Mouse (Mus musculus): ENCODE measurements around the gene Lifr. TPM values are rescaled to one million over a fixed set of nuclear protein-coding genes. Genes with fewer than 3 reads are reported as not detected.

Gene Lifr
- total RNA-seq, 2 experiments from 2014 or later: 48.4 to 55.9 TPM

DNA sequence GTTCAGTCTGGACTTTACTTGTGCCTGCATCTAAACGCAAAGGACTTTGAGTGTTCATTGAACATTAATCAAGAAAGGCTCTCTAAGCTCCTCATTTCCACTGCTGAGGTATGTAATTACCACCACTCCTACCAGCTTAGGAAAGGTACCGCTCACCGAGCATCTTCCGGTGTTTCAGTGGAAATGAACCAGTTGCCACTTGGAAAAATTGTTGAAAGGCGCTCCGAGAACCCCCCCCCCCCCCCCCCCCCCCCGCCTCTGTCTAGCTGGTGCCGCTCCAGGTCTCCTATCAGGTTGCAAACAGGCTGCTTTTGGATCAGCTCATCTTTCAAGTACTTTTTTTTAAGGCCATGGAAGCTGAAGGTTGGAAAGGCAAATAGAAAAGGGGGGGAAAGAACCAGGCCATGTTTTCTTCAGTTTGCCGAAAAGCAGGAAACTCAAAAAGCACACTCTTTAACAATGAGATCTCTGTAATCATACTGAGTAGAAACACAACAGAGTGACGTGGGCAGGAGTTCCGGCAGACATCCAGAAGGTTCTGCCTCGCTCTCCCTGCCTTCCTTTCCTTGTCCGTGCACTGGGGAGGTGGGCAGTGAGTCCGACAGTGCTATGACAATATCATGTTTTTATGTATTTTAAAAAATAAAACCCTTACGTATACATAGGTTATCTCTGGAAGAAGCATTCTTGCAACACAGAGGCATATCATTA is 9.3 kb upstream of the Lifr start:
- DNase-seq: peak; percentile 21

DNA sequence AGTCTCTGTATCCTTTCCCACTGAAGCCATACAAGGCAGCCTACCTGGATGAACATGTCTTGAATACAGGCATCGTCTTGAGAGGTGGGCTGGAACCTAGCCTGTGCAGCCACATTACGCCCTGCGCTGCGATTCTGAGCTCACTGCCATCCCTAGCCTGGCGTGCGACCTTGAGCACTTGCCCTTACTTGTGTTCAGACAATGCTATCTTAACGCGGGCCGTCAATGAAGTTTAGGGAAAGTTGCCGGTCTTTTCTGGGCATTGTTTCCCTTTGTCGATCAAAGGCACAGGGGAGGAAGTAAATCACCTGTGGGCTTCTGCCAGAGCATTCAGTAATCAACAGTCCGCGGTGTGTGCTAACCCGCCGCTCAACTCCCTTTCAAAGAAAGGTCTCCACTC is 8.6 kb upstream of the Lifr start:
- no peak for DNase-seq

DNA sequence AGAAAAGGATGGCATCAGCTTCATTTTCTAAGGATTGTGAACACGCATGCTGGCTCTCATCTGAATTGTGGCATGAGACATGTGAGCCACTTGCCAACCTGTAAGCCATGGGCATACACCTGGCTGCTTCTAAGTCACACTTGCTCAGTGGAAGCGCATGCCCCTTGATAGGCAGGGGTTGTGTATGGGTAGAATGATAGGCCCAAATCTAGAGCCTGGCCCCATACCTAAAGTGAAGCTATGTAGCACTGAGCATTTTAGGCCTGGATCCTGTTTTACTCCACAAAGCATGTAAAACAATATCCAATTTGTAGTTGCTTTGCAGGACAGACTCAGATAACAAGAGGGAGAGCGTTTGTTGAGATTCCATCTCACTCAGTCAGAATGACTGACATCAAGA is 7.5 kb upstream of the Lifr start:
- no peak for DNase-seq

DNA sequence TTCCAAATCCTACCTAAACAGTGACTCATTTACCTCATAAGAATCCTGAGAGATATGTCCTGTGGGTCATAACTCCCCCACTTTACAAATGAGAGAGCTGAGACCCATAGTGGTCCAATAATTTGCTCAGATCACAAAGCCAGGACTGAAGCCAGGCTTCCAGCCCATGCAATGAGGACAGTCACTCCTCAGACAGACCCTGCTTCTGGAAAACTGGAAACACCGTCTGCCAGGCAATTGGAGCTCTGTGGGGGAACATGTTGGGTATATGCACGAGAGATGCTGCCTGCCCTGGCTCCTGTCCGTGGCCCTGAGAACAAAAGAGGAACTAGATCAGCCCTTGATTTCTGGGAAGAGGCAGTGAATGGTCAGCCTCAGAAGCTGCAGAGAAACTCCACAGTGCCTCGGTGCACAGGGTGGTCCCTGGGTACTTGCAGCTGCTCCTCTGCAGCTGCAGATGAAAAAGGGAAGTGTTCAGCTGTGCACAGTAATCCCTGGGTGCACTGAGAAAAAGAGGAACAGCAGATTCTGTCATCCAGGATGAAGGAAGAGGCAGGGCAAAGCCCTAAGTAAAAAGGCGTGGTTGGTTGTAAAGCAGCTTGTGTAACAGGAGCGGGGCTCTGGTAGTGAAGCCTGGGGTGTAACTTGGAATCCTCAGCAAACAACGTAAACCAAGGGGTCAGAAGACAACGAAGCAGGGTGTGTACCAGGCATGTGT is 5.5 kb upstream of the Lifr start:
- DNase-seq: no peak

GRCm38 (mm10) chr15:7088691-7089090 is 1.7 kb upstream of the Lifr start:
- no peak for DNase-seq

DNA sequence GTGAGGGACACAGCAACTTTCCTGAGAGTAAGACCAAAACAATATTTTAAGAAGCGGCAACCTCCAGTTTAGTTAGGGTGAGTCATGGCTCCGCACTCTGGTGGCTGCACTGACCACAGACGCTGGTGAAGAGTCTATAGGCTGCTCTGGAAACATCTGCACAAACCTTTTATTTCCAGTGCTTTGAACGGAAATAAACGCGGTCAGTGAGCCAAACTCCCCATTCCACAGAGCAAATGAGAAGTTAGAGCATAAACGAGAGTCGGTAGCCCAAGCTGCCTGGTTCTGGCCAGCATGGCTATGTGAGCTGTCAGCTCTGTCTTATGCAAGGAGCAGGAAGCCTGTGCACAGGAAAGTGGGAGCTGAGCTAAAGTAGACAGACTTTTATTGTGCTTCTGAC is 1.9 kb downstream of the Lifr start:
- DNase-seq: no peak

GRCm38 (mm10) chr15:7099406-7099805 is 9.0 kb downstream of the Lifr start:
- no peak for DNase-seq

DNA sequence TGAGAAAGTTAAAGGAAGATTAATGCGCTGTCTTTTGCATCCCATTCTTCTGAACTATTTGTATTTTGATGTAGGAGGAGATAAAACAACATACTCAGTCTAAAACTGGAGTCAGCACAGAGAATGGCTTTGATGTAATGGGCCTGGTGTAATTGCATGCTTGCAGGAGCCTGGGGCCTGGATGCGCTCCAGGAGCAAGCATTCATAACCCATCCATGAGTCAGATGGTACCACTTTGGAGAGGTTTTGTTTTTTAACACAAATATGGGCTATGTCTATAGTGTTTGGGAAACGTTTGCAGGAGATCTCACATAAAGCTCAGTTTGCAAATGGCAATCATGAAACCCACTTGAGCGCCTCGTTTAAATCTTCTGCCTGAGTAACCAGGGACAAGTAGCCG is 9.8 kb downstream of the Lifr start:
- no peak for DNase-seq

GRCm38 (mm10) chr15:7103051-7103450 is 12.6 kb downstream of the Lifr start:
- no peak for DNase-seq

DNA sequence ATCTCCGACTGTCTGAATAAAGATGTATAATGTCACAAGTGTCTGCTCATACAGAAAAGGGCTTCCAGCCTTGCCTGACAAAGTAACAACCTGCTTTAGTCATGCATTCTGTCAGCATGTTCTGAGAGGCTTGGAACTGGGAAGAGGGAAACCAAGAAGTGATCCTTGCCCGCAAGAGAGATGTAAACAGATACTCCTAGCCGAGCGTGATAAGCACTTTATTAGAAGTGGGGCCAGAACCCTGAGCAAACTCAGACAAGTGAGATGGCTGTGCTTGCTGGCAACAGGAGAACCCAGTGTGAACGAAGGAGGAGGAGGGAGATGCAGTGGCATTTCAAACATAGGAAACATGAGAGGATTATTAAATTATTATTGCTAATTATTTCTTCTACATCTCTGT is 14.8 kb downstream of the Lifr start:
- no peak for DNase-seq

DNA sequence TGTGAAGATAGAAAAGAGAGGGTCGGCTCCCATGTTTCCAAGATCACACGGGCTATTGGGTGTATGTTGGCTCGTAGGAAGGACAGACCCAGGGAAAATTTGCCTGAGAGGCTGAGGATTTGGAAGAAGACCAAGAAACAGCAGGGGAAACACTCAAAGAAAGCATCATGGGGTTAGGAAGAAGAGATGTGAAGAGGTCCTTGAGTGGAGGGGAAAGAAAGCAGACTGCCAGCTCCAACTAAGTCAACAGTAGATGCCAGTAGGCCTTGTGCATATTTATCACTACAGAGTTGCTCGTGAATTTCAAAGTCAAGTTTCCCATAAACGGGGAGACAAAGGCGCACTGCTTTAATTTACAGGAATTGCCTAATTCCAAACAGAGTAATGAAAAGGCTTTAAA is 17.7 kb downstream of the Lifr start:
- no peak for DNase-seq

GRCm38 (mm10) chr15:7112227-7112907 is 22.0 kb downstream of the Lifr start:
- no peak for DNase-seq

GRCm38 (mm10) chr15:7113906-7114305 is 23.5 kb downstream of the Lifr start:
- DNase-seq: no peak

DNA sequence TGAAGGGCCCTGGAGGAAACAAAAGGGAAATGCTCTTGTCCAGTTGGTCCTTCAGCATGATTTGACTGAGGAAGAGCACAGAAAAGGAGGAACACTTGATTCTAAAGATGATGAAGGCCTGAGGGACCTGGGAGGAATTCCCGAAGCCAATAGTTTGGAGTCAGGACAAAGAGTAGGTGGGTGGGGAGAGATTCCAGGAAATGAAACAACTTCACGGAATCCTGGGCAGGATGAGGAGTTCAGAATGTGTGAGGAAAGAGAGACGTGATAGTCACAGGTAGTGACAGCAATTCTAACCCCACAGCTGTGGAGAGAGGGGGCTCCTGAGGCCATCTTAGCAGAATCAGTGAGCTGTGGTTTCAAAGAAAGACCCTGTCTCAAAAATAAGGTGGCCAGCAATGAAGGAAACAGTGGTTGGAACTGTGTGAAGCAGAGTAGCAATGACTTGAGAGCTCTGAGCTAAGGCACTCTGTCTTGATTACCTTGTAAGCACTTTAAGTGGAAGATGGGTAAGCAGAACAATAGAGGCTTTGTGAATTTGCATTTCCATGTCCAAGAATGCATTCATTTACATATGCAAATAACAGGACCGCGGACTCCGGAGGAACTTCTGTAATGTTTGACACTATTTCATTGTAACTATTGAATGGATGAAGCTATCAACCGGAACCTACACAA is 25.1 kb downstream of the Lifr start:
- DNase-seq: no peak

- no peak for DNase-seq
These were observed 25.8 kb downstream of the Lifr start for GRCm38 (mm10) chr15:7116216-7116615.

GRCm38 (mm10) chr15:7116699-7117098 is 26.3 kb downstream of the Lifr start:
- no peak for DNase-seq

DNA sequence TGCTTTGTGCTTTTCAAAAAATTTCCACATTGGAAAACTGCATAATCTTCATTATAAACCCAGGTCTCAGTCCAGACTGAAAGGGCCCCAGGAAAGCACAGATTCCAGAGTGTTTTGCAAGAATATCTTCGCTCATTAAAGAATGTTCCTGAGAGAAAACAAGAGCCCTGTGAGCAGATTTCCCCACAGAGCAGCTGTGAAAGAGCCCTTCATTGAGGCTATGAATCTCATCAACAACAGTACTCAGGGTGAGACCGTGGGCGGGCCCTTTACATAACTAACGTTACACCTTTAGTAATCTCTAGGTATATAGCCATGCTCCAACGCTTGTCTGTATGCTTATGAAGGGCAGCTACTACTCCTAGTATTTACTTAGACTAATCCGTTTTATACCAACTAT is 27.5 kb downstream of the Lifr start:
- no peak for DNase-seq

GRCm38 (mm10) chr15:7118849-7119248 is 28.4 kb downstream of the Lifr start:
- DNase-seq: peak; percentile 55

DNA sequence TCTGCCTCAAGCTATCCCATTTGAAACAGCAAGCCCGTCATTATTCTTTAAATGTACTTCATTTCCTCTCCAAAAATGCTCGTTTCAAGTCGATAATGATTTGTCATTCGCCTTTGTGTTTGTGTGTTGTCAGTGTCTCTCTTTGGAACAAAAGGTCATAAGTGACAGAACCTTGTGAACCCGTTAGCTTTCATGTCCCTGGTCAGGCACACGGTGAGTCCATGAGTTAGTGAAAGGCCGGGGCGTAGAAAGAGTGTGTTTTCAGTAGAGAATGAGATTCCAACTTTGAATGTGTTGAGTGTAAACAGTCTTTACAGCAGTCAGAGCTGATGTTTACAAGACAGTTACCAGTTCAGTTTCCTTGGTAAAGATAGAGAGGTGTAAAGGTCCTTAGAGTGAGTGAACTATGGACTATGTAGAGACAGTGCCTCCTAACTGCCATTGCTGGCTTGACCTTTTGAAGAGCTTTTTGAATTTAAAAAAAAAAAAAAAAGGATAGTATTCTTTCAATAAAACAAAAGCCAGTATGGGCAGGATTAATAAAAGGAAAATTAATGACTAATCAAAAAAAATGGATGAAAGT is 29.6 kb downstream of the Lifr start:
- DNase-seq: no peak

GRCm38 (mm10) chr15:7123781-7124450 is 33.5 kb downstream of the Lifr start:
- no peak for DNase-seq

DNA sequence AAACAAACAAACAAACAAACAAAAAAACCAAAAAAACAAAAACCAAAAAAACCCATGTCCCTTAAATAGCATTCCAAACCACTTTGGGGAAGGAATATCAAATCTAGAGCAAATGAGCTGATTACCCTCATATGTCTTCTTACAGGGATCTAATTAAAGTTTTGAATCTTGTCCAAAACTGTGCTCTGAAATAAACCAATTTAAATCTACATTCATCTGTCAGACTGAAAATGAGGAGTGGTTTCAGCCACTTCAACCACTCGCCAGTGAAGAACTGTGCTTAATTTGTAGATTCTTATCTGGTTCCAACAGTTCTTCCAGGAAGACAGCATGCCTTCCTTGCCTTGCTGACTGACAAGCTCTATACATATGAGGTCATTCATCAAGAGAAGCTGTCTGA is 35.8 kb downstream of the Lifr start:
- no peak for DNase-seq

DNA sequence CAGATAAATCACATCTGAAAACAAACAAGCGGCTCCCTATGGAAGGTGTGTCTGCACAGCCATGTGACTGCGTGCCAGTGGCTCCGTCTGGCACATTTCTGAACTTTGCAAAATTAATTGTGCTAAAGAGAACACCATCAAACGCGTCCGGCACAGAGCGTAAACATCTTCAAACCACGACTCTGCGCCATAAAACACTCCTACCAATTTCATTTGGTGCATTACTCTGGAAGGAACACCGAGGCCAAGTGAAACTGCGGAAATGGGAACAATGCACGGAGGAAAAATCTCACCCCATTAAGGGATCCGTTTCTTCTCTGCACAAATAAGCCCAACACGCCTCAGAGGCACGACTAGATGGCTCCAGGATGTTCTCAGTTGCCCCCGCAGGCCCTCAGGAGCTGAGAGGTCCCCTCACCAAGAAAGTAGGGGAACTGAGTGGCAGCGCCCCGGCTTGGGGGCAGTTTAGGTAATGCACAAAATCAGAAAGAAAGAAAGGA is 38.3 kb downstream of the Lifr start:
- no peak for DNase-seq
